Mouse (Mus musculus) myocyte (in vitro differentiated cells): ENCODE measurements around the gene Heg1. TPM values are rescaled to one million over a fixed set of nuclear protein-coding genes. Genes with fewer than 3 reads are reported as not detected.

Experiments
- H3K27me3 ChIP-seq: one replicate; pipeline ENCODE4 v1.6.1; 2011; ENCODE audit not compliant: control insufficient read depth, insufficient read depth, insufficient read length
- H3K36me3 ChIP-seq: one replicate; pipeline ENCODE4 v1.6.1; 2011; ENCODE audit not compliant: control insufficient read depth, insufficient read depth
- H3K4me2 ChIP-seq: one replicate; pipeline ENCODE4 v1.6.1; 2011; ENCODE audit warnings: low read depth, control low read depth
- H3K4me3 ChIP-seq: one replicate; pipeline ENCODE4 v1.5.1; 2011; ENCODE audit warnings: mild to moderate bottlenecking, control low read depth, moderate library complexity
- H3K79me2 ChIP-seq: one replicate; pipeline ENCODE4 v1.6.1; 2011; ENCODE audit not compliant: control insufficient read depth, insufficient read depth
- H3ac ChIP-seq: one replicate; pipeline ENCODE4 v1.6.1; 2011; ENCODE audit not compliant: control insufficient read depth, insufficient read length
- CEBPB ChIP-seq: IDR thresholded peaks from 2 replicates; pipeline ENCODE4 v1.6.1; 2011; ENCODE audit warnings: mild to moderate bottlenecking, moderate library complexity; ENCODE audit not compliant: poor library complexity, insufficient read depth, severe bottlenecking
- E2F4 ChIP-seq: IDR thresholded peaks from one replicate; pipeline ENCODE4 v1.6.1; 2011; ENCODE audit warnings: mild to moderate bottlenecking, control low read depth, moderate library complexity; ENCODE audit not compliant: insufficient read depth
- MAX ChIP-seq: IDR thresholded peaks from one replicate; pipeline ENCODE4 v1.6.1; 2011; ENCODE audit warnings: low read depth, mild to moderate bottlenecking, control low read depth
- MYOD1 ChIP-seq, 3 experiments: IDR thresholded peaks; one replicate each; pipeline ENCODE4 v1.6.1; 2011; ENCODE audit warnings: control low read depth in 2 of 3, low read depth in 2 of 3, mild to moderate bottlenecking in 2 of 3, moderate library complexity in 1 of 3; ENCODE audit not compliant: insufficient read length in 2 of 3, control insufficient read depth in 1 of 3
- MYOG ChIP-seq, 3 experiments: IDR thresholded peaks; one replicate each; pipeline ENCODE4 v1.6.1; 2011; ENCODE audit warnings: control low read depth in 2 of 3, low read depth in 2 of 3, mild to moderate bottlenecking in 2 of 3; ENCODE audit not compliant: insufficient read length in 2 of 3, control insufficient read depth in 1 of 3, insufficient read depth in 1 of 3
- POLR2A ChIP-seq: IDR thresholded peaks from one replicate; pipeline ENCODE4 v1.6.1; 2011; ENCODE audit warnings: low read depth, mild to moderate bottlenecking, control low read depth, moderate library complexity; ENCODE audit not compliant: insufficient read length
- POLR2AphosphoS2 ChIP-seq: IDR thresholded peaks from one replicate; pipeline ENCODE4 v1.6.1; 2011; ENCODE audit warnings: low read depth, control low read depth; ENCODE audit not compliant: insufficient read length
- REST ChIP-seq: IDR thresholded peaks from one replicate; pipeline ENCODE4 v1.6.1; 2011; ENCODE audit warnings: mild to moderate bottlenecking, control low read depth, moderate library complexity; ENCODE audit not compliant: insufficient read depth, insufficient read length
- SRF ChIP-seq: IDR thresholded peaks from one replicate; pipeline ENCODE4 v1.6.1; 2011; ENCODE audit warnings: low read depth; ENCODE audit not compliant: control insufficient read depth, insufficient read length
- TCF12 ChIP-seq: IDR thresholded peaks from one replicate; pipeline ENCODE4 v1.6.1; 2011; ENCODE audit warnings: mild to moderate bottlenecking, control low read depth; ENCODE audit not compliant: poor library complexity, insufficient read depth, severe bottlenecking
- TCF3 ChIP-seq: IDR thresholded peaks from one replicate; pipeline ENCODE4 v1.6.1; 2011; ENCODE audit warnings: low read depth, control low read depth; ENCODE audit not compliant: insufficient read length
- USF1 ChIP-seq: IDR thresholded peaks from one replicate; pipeline ENCODE4 v1.6.1; 2011; ENCODE audit warnings: low read depth, mild to moderate bottlenecking, control low read depth, moderate library complexity
- polyA plus RNA-seq: library from polyadenylated mRNA; unstranded; fragments of >200 nt; fragmentation: generic; extraction: Trizol; gene quantifications from one replicate; pipeline ENCODE4 v1.2.1, GENCODE M21; 2012; ENCODE audit warnings: missing spikeins

Gene Heg1
- polyA plus RNA-seq, 1 experiment, result 28.3 TPM

DNA sequence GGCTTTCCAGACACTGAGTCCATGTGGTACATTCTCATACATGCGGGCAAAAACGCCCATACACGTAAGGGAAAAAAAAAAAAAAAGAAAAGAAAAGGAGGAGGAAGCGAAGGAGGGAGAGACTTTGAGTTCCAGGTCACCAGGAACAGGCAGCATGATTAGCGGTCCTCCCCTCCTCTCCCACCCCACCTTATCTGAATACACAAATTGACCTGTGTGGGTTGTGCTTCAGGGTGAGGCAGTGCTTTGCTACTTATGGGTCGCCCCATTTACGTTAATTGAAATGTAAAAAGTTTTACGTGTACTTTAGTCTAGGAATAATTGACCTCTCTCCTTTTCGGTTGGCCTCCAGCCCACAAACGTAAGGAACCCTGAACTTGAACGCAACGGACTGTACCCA, 82.1 kb downstream of the Heg1 start:
- H3K79me2 ChIP-seq, result no peaks in the 10 kb centered on the region
- TF ChIP-seq CEBPB, result no peak
- peak; percentile 40 for TF ChIP-seq POLR2AphosphoS2
- H3K4me3 ChIP-seq, result no peak overlapping the region
- peaks cover under 1% of the 10 kb centered on the region for H3K36me3 ChIP-seq
- H3K27me3 ChIP-seq, result no peaks in the 10 kb centered on the region
- H3ac ChIP-seq, result no peak overlapping the region
- no peak overlapping the region for H3K4me2 ChIP-seq

- Histone ChIP-seq H3K4me2 (no peak overlapping the region), H3K4me3 (no peak overlapping the region), H3ac (no peak overlapping the region), H3K79me2 (no peaks in the 10 kb centered on the region), H3K36me3 (no peaks in the 10 kb centered on the region), H3K27me3 (no peaks in the 10 kb centered on the region)
- TF ChIP-seq MAX, result no peak
- TF ChIP-seq MYOG (IDR thresholded peaks at IDR 0.05; ENCODE audit: control insufficient read depth in 1 of 3, insufficient read depth in 1 of 3, insufficient read length in 2 of 3, low read depth in 2 of 3), result no peak
- TF ChIP-seq POLR2A, result no peak
- TF ChIP-seq POLR2AphosphoS2, result no peak
- TF ChIP-seq SRF, result no peak
- no peak for TF ChIP-seq E2F4
- TF ChIP-seq REST, result no peak
- TF ChIP-seq CEBPB, result no peak
- TF ChIP-seq USF1, result no peak
- no peak for TF ChIP-seq TCF3
- TF ChIP-seq TCF12, result no peak
- TF ChIP-seq MYOD1 (IDR thresholded peaks at IDR 0.05; ENCODE audit: control insufficient read depth in 1 of 3, insufficient read length in 2 of 3, low read depth in 2 of 3), result no peak
Measured at GRCm38 (mm10) chr16:33766757-33767156, 82.6 kb downstream of the Heg1 start.

- H3K27me3 ChIP-seq, result no peaks in the 10 kb centered on the region
- H3ac ChIP-seq, result no peak overlapping the region
- TF ChIP-seq TCF3, result peak; percentile 32
- TF ChIP-seq MYOG (IDR thresholded peaks at IDR 0.05; ENCODE audit: control insufficient read depth in 1 of 3, insufficient read depth in 1 of 3, insufficient read length in 2 of 3, low read depth in 2 of 3), result peak in 1 of 3 experiments; percentile 61
- TF ChIP-seq SRF, result no peak
- no peak for TF ChIP-seq USF1
- TF ChIP-seq POLR2AphosphoS2, result peak; percentile 64
- peak; percentile 9 to 69 (median 20) for TF ChIP-seq MYOD1 (IDR thresholded peaks at IDR 0.05; ENCODE audit: control insufficient read depth in 1 of 3, insufficient read length in 2 of 3, low read depth in 2 of 3)
- peak; percentile 82 for TF ChIP-seq TCF12
- no peak overlapping the region for H3K4me3 ChIP-seq
- no peak overlapping the region for H3K4me2 ChIP-seq
- no peaks in the 10 kb centered on the region for H3K79me2 ChIP-seq
- no peaks in the 10 kb centered on the region for H3K36me3 ChIP-seq
Measured at GRCm38 (mm10) chr16:33768491-33769278, 84.5 kb downstream of the Heg1 start.

DNA sequence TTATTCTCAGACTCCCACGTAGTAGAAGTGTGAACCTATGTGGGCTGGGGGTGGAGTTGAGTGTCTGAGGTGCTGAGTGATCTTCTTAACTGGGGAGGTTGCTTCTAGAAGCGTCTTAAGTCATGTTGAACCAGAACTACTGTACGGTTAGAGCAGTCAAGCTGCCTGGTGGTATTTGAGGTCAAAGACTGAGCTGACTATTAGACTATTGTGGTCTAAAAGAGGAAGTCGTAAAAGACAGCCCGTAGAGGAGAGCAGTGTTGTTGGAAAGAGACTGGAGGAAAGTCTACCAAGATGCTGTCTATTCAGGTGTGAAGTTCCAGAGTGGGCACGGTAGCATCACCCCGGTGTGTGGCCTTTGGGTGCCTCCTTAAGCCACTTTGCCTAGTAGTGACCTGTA, 85.7 kb downstream of the Heg1 start:
- peak; percentile 51 for TF ChIP-seq POLR2AphosphoS2
- TF ChIP-seq TCF12, result no peak
- no peaks in the 10 kb centered on the region for H3K27me3 ChIP-seq
- H3K4me3 ChIP-seq, result no peak overlapping the region
- H3K36me3 ChIP-seq, result no peaks in the 10 kb centered on the region
- H3ac ChIP-seq, result no peak overlapping the region
- no peak overlapping the region for H3K4me2 ChIP-seq
- no peaks in the 10 kb centered on the region for H3K79me2 ChIP-seq

GRCm38 (mm10) chr16:33770778-33771454, 86.7 kb downstream of the Heg1 start:
- H3K27me3 ChIP-seq, result no peaks in the 10 kb centered on the region
- no peak overlapping the region for H3K4me3 ChIP-seq
- H3ac ChIP-seq, result no peak overlapping the region
- H3K36me3 ChIP-seq, result no peaks in the 10 kb centered on the region
- no peaks in the 10 kb centered on the region for H3K79me2 ChIP-seq
- TF ChIP-seq POLR2AphosphoS2, result peak; percentile 70
- no peak for TF ChIP-seq MAX
- TF ChIP-seq REST, result no peak
- no peak for TF ChIP-seq MYOG (IDR thresholded peaks at IDR 0.05; ENCODE audit: control insufficient read depth in 1 of 3, insufficient read depth in 1 of 3, insufficient read length in 2 of 3, low read depth in 2 of 3)
- TF ChIP-seq CEBPB, result no peak
- H3K4me2 ChIP-seq, result no peak overlapping the region

DNA sequence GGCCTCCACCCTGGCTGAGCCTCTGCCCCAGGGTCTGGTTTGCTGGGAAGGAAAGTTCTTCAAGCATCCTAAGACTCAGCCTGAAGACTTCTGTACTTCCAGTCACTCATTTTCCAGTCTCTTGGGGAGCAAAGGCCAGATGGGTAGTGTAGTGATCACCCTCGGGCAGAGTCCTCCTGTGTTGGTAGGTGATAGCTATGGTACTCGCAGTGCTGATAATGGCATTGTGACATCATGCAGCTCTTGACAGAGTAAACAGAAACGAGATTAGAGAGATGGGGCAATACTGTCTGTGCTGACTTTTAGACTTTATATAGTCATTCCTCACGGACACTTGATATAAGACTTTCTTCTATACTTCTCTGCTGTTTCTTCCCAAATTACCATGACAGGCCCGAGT, 88.6 kb downstream of the Heg1 start:
- H3K36me3 ChIP-seq, result no peaks in the 10 kb centered on the region
- no peak overlapping the region for H3K4me3 ChIP-seq
- no peaks in the 10 kb centered on the region for H3K27me3 ChIP-seq
- TF ChIP-seq SRF (no peak), TCF12 (no peak), MYOD1 (IDR thresholded peaks at IDR 0.05; ENCODE audit: control insufficient read depth in 1 of 3, insufficient read length in 2 of 3, low read depth in 2 of 3) (no peak), MYOG (IDR thresholded peaks at IDR 0.05; ENCODE audit: control insufficient read depth in 1 of 3, insufficient read depth in 1 of 3, insufficient read length in 2 of 3, low read depth in 2 of 3) (no peak), POLR2AphosphoS2 (no peak), REST (no peak), TCF3 (no peak), USF1 (no peak)
- H3ac ChIP-seq, result no peak overlapping the region
- H3K4me2 ChIP-seq, result no peak overlapping the region
- H3K79me2 ChIP-seq, result no peaks in the 10 kb centered on the region
